Mouse (Mus musculus): ENCODE measurements around the gene Lmx1a.

GRCm38 (mm10) chr1:167784067-167784466 lies 95.0 kb downstream of the Lmx1a start:
- TF ChIP-seq POLR2A (IDR thresholded peaks at IDR 0.05; ENCODE audit: low read depth, low read length): no peak
- TF ChIP-seq CTCF (IDR thresholded peaks at IDR 0.05; ENCODE audit: borderline replicate concordance, insufficient read depth, low read length): no peak
